Mouse (Mus musculus) neural tube, embryonic 11.5 days (tissue): ENCODE results near the gene Plekha3. TPM values are rescaled to one million over a fixed set of nuclear protein-coding genes. Genes with fewer than 3 reads are reported as not detected.

Source experiments
- ATAC-seq: fragments of 200-750 bp; cut with Nextera tagmentation; 2 replicates; pipeline ENCODE4 v1.8.0; 2017; ENCODE audit warnings: moderate number of reproducible peaks, mild to moderate bottlenecking, moderate TSS enrichment, moderate library complexity; ENCODE audit not compliant: insufficient read depth, low FRiP score, low TSS enrichment
- DNase-seq: peaks from one replicate; pipeline ENCODE4 v3.0.0-alpha.2; 2015; ENCODE audit warnings: low spot score
- H3K27ac ChIP-seq: fragments of 300-500 bp; sonication (generic); 2 replicates; pipeline ENCODE4 v1.5.1; 2014; ENCODE audit warnings: low read depth, mild to moderate bottlenecking, low read length
- H3K27me3 ChIP-seq: fragments of 300-500 bp; sonication (generic); 2 replicates; pipeline ENCODE4 v1.6.1; 2014; ENCODE audit warnings: mild to moderate bottlenecking, low read length, mixed read lengths; ENCODE audit not compliant: control insufficient read depth, insufficient read depth
- H3K36me3 ChIP-seq: fragments of 300-500 bp; sonication (generic); 2 replicates; pipeline ENCODE4 v1.6.1; 2014; ENCODE audit warnings: mild to moderate bottlenecking, low read length, moderate library complexity, mixed read lengths; ENCODE audit not compliant: control insufficient read depth, insufficient read depth
- H3K4me1 ChIP-seq: fragments of 300-500 bp; sonication (generic); 2 replicates; pipeline ENCODE4 v1.6.1; 2014; ENCODE audit warnings: low read length, mixed read lengths; ENCODE audit not compliant: control insufficient read depth, insufficient read depth
- H3K4me2 ChIP-seq: fragments of 300-500 bp; sonication (generic); 2 replicates; pipeline ENCODE4 v1.6.1; 2014; ENCODE audit warnings: low read depth, mild to moderate bottlenecking, moderate library complexity
- H3K4me3 ChIP-seq: fragments of 300-500 bp; sonication (generic); 2 replicates; pipeline ENCODE4 v1.5.1; 2014; ENCODE audit warnings: low read depth, low read length
- H3K9ac ChIP-seq: fragments of 300-500 bp; sonication (generic); 2 replicates; pipeline ENCODE4 v1.6.1; 2014; ENCODE audit warnings: mild to moderate bottlenecking, low read length
- H3K9me3 ChIP-seq: fragments of 300-500 bp; sonication (generic); 2 replicates; pipeline ENCODE4 v1.6.1; 2016; ENCODE audit warnings: low read length; ENCODE audit not compliant: control insufficient read depth
- WGBS: fragments of 180-500 bp; shearing (Covaris S2); extraction: QIAGEN DNeasy Blood & Tissue Kit; methylation state at CpG from one replicate; pipeline ENCODE4 v1.1.7; 2014; 5-methylcytosine and 5-hydroxymethylcytosine counted together
- polyA plus RNA-seq: library from polyadenylated mRNA; unstranded; fragments of >200 nt; fragmentation: Nextera tagmentation; extraction: Ambion mirVana; gene quantifications from 2 replicates; pipeline ENCODE4 v1.2.1, GENCODE M21; 2014

The Plekha3 gene
- polyA plus RNA-seq, 1 experiment from 2014 or later, result 13.9 TPM

DNA sequence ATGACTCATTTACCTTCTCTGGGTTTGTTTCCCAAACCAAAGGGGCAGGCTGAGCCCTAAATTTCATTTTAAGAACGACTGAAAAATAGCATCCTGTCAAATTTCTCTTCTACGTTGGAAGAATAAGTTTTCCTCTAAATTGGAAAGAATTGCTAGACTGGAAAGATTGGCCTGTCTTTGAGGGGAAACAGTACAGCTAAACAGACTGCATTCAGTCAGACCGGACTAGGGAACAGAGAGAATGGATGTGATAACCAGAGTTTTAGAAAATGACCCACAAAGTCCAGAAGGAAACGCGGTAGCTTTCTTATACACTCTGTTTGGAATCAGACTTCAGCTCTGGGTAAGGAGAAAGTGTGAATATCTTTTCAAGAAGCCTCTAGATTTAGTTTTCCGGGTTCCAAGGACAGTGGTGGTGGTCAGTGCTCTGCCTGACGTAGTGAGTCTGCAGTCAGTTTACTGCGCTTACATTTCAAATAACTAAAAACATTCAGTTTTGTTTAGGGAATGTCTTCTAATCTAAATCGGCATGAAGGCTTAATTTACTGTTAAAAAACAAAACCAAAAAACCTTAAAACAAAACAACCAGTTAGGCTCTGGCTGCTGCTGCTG, 2.8 kb upstream of the Plekha3 start:
- peak overlapping the region; percentile 59 for H3K9ac ChIP-seq
- no peaks in the 10 kb centered on the region for H3K9me3 ChIP-seq
- ATAC-seq (no peak), DNase-seq (no peak)
- H3K4me3 ChIP-seq, result peak overlapping the region; percentile 34
- 43% methylated on average over 9 of the region's 9 CpGs for WGBS
- peaks cover 10% of the 10 kb centered on the region for H3K4me1 ChIP-seq
- peak overlapping the region; percentile 47; the same call in 1 of the 2 replicates for H3K27ac ChIP-seq
- no peaks in the 10 kb centered on the region for H3K36me3 ChIP-seq
- no peaks in the 10 kb centered on the region for H3K27me3 ChIP-seq
- peak overlapping the region; percentile 47 for H3K4me2 ChIP-seq

DNA sequence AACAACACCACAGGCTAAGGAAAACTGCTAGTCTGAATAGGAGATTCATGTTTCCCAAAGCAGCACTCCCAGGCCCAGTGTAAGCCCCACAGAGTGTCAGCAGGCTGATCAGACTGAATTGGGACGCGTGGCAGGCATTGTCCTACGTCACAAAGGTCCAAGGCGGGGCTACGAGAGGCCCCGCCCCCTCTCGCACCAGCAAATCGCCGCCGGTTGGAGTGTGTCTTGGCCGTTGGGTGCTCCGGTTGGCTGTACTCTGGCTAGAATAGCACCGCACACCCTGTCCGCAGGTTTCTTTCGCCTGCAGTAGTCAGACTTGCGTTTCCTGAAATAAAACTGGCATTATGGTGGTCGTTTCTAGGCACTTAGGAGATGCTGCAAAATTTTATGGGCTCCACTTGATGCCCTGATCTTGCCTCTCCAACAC, 2.1 kb upstream of the Plekha3 start, which contains the start of gene Fkbp7:
Fkbp7 (minus strand) TSS at position 151 of the 427 bp plus-strand sequence.
- ATAC-seq, result peak; percentile 92

DNA sequence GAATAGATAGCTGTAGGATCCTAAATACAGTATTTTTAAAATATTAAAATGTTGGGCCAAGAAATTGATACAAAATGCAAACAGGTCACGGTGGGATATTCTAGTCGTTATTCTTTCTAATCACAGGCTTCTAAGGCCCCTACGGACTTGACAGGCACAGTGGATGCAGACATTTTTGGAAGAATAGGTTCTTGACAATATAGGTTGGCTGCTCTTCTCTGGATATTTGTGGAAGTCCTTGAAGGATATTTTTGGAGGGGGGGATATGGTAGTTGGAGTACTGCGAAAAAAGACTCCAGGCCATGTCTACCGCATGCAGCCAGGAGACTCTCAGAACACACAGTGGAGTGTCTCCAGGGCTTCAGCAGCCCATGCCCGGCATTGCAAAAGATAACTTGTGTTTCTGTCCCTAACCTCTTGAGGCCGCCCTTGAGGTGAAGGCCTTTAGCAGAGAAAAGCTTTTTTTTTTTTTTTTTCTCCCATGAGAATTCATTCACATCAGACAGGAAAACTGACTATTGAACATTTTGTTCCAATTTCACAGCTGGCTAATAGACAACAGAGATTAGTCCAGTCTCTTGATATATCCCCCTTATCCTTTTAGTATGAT, 1.5 kb upstream of the Plekha3 start:
- WGBS, result 36% methylated on average over 7 of the region's 7 CpGs
- Histone ChIP-seq H3K9me3 (no peaks in the 10 kb centered on the region), H3K36me3 (no peaks in the 10 kb centered on the region), H3K4me3 (peak overlapping the region; percentile 34; the same call in 1 of the 2 replicates), H3K4me1 (peaks cover 10% of the 10 kb centered on the region), H3K4me2 (peak overlapping the region; percentile 47; the same call in 1 of the 2 replicates), H3K27ac (no peak overlapping the region), H3K9ac (no peak overlapping the region), H3K27me3 (no peaks in the 10 kb centered on the region)
- DNase-seq (peak; percentile 53), ATAC-seq (no peak)

More for the DNA sequence above, 2.1 kb upstream of the Plekha3 start, which contains the start of gene Fkbp7:
- peaks cover 10% of the 10 kb centered on the region for H3K4me1 ChIP-seq
- peak within 1 kb of the TSS; percentile 47; the same call in 1 of the 2 replicates for H3K27ac ChIP-seq
- peak within 1 kb of the TSS; percentile 47 for H3K4me2 ChIP-seq
- H3K27me3 ChIP-seq, result no peaks in the 10 kb centered on the region
- DNase-seq, result peak; percentile 96
- peak within 1 kb of the TSS; percentile 59 for H3K9ac ChIP-seq
- under 1% methylated on average over 17 of the region's 17 CpGs for WGBS
- peak within 1 kb of the TSS; percentile 34 for H3K4me3 ChIP-seq
- H3K9me3 ChIP-seq, result no peaks in the 10 kb centered on the region
- no peaks in the 10 kb centered on the region for H3K36me3 ChIP-seq

DNA sequence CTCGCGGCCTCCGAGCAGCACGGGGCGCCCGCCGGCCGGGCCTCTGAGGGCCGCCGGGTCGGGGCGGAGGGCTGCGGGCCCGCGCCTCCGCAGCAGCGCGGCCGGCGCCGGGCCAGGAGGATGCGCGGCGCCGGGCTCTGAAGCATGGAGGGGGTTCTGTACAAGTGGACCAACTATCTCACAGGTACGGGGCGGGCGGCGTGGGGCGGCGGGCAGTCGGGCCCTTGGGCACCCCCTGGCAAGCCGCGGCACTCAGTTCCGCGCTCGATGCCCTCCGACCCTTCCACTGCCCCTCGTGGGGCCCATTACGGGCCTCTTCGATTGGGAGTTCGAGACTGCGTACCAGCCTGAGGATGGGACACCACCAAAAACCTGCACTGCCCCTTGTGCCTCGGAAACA, 370 bp downstream of the Plekha3 start:
- DNase-seq (peak; percentile 59), ATAC-seq (peak; percentile 49)
- H3K9me3 ChIP-seq, result no peaks in the 10 kb centered on the region
- 1% methylated on average over 38 of the region's 44 CpGs for WGBS
- no peaks in the 10 kb centered on the region for H3K36me3 ChIP-seq
- peak overlapping the region; percentile 72 for H3K27ac ChIP-seq
- peak overlapping the region; percentile 87 for H3K9ac ChIP-seq
- H3K4me2 ChIP-seq, result peak overlapping the region; percentile 46
- H3K4me1 ChIP-seq, result peaks cover 10% of the 10 kb centered on the region
- H3K4me3 ChIP-seq, result peak overlapping the region; percentile 81
- no peaks in the 10 kb centered on the region for H3K27me3 ChIP-seq

DNA sequence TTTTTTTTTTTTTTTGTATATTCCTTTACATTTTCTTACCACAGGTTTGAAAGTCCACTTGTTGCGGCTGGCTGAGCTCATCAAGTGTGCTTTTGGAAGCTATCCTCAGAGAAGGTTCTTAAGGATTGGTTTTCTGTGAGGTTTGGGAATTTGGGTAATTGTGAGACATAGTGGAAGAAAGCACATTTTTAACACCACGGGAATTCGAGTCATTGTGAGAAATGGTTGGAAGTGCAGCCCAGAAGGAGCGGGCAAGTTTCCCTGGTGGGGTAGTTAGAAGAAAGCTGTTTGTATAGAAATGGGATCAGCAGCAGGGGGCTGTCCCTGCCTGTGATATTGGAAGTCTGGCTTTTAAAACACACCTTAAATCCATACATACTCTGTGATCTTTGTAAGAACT, 868 bp downstream of the Plekha3 start:
- H3K9ac ChIP-seq, result peak overlapping the region; percentile 87
- H3K9me3 ChIP-seq, result no peaks in the 10 kb centered on the region
- no peaks in the 10 kb centered on the region for H3K27me3 ChIP-seq
- H3K27ac ChIP-seq, result no peak overlapping the region
- 6% methylated on average over 4 of the region's 4 CpGs for WGBS
- no peaks in the 10 kb centered on the region for H3K36me3 ChIP-seq
- peak overlapping the region; percentile 46 for H3K4me2 ChIP-seq
- H3K4me1 ChIP-seq, result peaks cover 10% of the 10 kb centered on the region
- peak overlapping the region; percentile 81 for H3K4me3 ChIP-seq
- DNase-seq, result no peak
- ATAC-seq, result no peak

DNA sequence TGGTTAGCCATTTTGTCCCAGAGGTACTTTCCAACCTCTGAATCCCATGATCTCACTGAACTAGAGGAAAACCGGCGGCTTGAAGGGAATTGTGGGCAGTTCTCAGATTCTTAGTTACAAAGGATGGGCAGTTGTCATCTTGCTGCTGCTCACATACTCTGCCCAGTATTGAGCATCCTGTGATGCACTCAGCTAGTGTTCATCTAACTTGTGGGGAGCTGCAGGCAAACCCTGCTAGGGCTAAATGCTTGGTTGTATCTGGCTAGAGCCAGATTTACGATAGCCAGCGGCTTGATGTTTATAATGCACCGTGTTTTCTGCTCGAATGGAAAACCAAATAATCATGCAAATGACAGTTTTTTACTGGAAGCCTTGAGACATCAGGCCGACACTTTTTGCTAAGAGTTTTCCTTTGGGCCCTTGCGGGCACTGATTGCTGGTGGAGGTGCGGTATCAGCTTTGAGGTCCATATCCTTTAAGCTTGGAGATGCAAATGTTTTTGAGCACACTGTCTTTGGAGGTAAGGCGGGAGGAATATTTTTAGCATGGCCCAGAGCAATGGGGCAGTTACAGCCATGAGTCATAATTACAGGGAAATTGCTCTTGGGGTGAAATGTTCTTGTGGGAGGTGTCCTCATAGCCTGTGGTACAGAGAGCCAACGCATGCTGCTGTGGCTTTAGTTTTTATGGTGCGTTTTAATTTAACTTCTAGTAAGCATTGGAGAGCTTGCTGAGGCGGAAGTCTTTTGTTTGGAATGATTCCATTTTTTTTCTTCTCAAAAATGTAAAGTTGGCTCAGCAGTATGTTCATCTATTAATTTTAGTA, 1.5 kb downstream of the Plekha3 start:
- peaks cover 10% of the 10 kb centered on the region for H3K4me1 ChIP-seq
- H3K4me2 ChIP-seq, result peak overlapping the region; percentile 46
- H3K27ac ChIP-seq, result no peak overlapping the region
- DNase-seq (no peak), ATAC-seq (no peak)
- H3K36me3 ChIP-seq, result no peaks in the 10 kb centered on the region
- no peaks in the 10 kb centered on the region for H3K9me3 ChIP-seq
- no peaks in the 10 kb centered on the region for H3K27me3 ChIP-seq
- peak overlapping the region; percentile 81 for H3K4me3 ChIP-seq
- H3K9ac ChIP-seq, result peak overlapping the region; percentile 33; the same call in 1 of the 2 replicates
- WGBS, result 53% methylated on average over 13 of the region's 13 CpGs

DNA sequence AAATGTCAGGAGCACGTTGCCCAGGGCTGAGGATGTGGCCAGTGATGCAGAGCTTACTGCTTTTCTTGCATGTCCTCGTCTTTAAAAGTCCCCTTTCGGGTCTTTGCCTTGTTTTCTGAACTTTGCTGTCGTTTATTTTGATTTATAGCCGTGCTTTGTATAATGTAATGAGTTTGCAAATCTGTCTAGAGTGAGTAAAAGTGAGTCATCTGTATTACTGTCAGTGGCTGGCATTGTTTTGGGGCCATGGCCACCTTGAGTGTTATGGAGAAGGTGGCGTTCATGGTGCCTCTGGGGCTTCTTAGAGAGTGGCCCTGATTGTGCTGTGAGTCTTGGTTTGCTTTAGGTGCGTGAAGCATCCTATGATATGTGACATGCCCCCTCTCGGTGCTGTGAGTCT, 7.2 kb downstream of the Plekha3 start:
- ATAC-seq, result no peak
- no peak for DNase-seq
- WGBS, result 86% methylated on average over 8 of the region's 8 CpGs

DNA sequence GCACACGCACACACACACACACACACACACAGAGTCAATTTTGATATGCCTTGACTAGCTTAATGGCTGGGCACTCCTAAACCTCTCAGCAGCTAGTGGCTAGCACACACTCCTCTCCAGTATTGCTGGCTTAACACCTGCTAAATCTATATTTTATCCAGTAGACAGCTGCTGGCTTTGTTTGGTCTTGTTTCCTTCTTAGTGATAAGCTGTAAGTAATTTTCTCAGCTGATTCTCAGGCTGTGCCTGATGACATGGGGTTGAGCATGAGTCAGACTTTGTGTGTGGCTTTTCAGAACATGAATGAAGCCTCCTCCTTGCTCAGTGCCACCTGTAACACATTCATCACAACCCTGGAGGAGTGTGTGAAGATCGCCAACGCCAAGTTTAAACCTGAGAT, 11.9 kb downstream of the Plekha3 start:
- no peak for DNase-seq
- Histone ChIP-seq H3K9me3 (no peaks in the 10 kb centered on the region), H3K4me2 (no peak overlapping the region), H3K36me3 (no peaks in the 10 kb centered on the region; the same call in 1 of the 2 replicates), H3K27me3 (no peaks in the 10 kb centered on the region), H3K27ac (no peak overlapping the region), H3K9ac (no peak overlapping the region), H3K4me1 (no peaks in the 10 kb centered on the region), H3K4me3 (no peak overlapping the region)
- no peak for ATAC-seq
- 88% methylated on average over 3 of the region's 3 CpGs for WGBS

More for the DNA sequence above, 7.2 kb downstream of the Plekha3 start:
- Histone ChIP-seq H3K9me3 (no peaks in the 10 kb centered on the region), H3K4me3 (no peak overlapping the region), H3K27ac (no peak overlapping the region), H3K4me1 (no peaks in the 10 kb centered on the region), H3K9ac (no peak overlapping the region), H3K27me3 (no peaks in the 10 kb centered on the region), H3K36me3 (no peaks in the 10 kb centered on the region; the same call in 1 of the 2 replicates), H3K4me2 (no peak overlapping the region)
